Mouse (Mus musculus): ENCODE measurements around the gene Panx1.

DNA sequence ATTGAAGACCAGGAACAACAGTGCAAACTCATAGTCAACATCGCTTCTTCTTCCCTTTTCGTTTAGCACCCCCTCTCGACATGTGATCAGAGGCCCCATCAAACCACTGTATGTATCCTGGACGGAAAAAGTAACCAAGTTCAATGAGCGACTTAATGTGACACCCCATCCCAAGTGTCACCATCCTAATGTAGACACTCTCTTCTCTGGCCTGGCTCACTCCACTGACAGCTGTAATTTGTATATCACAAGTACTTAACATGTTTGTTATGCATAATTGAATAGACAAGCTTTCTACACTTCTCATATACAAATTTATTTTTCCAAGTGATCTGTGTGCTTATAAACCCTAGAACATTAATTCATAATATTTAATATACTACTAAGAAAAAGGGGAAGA lies 15.6 kb upstream of the Panx1 start:
- TF ChIP-seq CTCF (IDR thresholded peaks at IDR 0.05; ENCODE audit: borderline replicate concordance, extremely low read depth, insufficient read depth, insufficient read length) (no peak), POLR2A (IDR thresholded peaks at IDR 0.05; ENCODE audit: borderline replicate concordance, extremely low read depth, insufficient read depth, insufficient read length, poor library complexity, severe bottlenecking) (no peak)

Data from brain, embryonic 14.5 days (tissue).